Mouse (Mus musculus) urinary bladder, adult 18-20 months (tissue): ENCODE data around the gene Taf1a.

Experiments used
- DNase-seq, 2 experiments: peaks; one replicate each; pipeline ENCODE4 v3.0.0; 2022; ENCODE audit warnings: low spot score in 2 of 2, mixed read lengths in 2 of 2

Gene Taf1a

DNA sequence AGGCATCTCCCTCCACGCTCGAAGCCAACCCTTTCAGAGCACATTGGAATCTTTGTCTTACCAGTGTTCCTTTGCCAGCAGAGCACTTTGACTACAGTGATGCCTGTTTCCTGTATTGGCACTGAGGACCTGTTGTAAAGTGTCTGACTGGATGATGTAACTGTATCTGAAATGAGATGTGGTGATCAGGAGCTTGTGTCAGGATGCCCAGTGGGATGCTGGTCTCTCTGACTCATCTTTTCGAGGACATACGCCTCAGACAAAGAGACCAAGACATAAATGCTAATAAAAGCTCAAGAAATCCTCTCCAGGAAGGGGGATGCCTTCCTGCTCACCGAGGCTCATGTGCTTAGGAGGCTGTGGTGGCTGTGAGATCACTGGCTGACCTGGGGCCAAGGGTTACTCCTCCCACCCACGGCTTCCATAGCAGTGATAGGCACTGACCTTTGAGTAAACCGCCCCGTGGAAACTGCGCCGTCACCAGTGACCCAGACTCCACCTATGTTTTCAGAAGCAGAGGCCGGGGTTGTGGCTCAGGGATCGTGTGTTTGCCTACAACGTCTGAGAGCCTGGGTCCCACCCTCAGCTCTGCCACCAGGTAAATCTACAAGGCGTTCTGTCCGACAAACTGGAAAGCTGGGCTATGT lies 25.4 kb downstream of the Taf1a start:
- DNase-seq = no peak

DNA sequence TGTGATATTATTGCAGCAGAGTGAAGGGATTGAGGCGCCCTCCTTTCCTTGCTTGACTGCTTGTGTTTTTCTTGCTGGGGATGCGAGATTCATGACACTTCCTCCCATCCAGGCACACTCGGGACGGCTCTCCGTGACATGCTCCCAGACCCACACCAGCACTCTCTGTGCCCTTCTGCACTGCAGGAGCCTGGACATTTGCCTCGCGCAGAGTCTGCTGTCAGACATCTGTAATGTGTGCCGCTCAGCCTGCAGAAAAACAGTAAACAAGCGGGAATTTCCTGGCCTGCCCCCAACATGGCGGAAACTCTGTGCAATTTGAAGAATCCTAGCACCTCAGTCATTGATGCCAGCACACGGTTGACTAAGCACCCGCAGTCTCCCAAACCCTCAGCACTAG lies 29.1 kb downstream of the Taf1a start, which contains the start of gene Hhipl2:
Gene Hhipl2, plus strand, starts transcription at position 343 of the 400 bp plus-strand sequence.
- no peak for DNase-seq

DNA sequence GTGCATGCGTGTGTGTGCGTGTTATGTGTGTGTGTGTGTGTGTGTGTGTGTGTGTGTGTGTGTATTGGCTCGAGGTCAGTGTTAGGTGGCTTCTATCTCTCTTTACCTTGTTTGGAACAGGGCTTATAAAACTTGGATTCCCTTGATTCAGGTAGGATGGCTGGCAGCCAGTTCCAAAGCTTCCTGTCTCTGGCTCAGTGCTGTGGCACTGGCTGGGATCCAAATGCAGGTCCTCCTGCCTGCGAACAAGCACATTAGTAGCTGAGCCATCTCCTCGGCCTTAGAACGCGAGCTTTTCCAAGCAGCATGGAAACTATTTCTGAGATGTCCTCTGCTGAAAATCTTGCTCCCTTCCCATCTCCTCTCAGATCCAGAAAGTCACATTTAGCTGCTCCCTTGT lies 31.0 kb downstream of the Taf1a start:
- DNase-seq = no peak

DNA sequence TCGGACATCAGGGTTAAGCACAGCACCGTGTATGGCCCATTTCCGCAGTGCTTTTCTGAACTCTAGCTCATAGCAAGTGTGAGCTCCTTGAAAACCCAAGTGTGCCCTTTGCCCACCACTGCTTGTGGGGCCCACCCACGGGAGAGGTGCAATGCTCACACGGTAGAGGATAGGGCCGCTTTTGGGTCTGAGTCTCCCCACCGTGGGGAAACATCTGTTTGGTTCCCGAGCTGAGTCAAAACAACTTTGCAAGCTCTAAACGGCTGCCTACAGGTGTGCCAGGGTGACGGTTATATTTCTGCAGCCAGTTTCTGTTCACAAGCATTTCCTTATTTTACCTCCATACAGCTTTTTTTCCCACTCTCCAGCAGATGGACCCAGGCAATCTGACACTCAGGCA lies 31.5 kb downstream of the Taf1a start:
- no peak for DNase-seq

DNA sequence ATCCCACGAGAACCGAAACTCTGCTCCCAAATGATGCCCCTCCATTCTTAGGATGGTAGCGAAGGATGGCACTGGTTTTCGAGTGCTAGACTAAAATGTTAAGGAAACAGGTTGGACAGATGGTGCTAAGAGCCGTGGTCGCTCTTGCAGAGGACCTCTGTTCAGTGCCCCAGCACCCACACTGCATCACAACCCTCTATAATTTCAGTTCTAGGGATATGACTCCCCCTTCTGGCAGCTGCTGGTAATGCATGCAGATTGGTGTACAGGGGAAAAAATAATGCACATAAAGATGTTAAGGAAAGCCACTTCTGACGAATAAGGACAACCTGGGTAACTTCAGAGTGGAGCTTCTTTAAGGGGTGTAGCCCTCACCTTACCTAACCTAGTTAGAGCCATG lies 35.3 kb downstream of the Taf1a start:
- no peak for DNase-seq

DNA sequence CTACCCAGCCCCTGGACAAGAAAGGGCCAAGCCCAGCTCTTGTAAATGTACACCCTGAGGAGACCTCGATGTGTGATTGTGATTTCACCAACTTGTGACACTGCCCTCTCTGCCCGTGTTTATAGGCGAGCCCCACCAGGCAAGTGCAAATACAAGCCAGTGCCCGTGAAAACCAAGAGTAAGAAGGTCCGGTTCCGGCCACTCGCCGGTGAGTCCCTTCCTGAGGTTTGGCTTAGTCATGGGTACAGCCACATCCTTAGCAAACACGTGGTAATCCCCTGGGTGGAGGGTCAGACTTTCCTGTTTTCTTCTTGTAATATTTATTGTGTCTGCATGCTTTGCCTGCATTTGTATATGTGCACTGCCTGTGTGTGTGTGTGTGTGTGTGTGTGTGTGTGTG lies 46.1 kb downstream of the Taf1a start:
- no peak for DNase-seq

DNA sequence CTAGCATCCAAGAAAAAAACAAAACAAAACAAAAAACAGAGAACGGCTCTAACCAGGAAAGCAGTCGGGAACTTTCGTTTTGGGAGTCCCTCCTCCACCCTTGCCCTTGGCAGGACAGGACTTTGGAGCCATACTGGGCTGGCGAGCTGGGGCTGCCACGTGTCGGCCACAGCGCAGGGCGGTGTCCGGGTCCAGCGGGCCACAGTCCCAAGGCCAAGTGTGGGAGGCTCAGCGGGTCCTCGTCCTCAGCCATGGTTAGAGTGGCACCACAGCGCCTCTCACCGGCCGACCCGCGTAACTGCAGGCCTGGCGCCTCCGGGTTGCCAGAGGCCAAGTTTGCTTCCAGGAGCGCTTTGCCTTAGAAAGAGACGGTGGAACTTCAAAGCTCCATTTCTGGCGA lies 50.3 kb downstream of the Taf1a start:
- DNase-seq = peak; percentile 77 to 81

DNA sequence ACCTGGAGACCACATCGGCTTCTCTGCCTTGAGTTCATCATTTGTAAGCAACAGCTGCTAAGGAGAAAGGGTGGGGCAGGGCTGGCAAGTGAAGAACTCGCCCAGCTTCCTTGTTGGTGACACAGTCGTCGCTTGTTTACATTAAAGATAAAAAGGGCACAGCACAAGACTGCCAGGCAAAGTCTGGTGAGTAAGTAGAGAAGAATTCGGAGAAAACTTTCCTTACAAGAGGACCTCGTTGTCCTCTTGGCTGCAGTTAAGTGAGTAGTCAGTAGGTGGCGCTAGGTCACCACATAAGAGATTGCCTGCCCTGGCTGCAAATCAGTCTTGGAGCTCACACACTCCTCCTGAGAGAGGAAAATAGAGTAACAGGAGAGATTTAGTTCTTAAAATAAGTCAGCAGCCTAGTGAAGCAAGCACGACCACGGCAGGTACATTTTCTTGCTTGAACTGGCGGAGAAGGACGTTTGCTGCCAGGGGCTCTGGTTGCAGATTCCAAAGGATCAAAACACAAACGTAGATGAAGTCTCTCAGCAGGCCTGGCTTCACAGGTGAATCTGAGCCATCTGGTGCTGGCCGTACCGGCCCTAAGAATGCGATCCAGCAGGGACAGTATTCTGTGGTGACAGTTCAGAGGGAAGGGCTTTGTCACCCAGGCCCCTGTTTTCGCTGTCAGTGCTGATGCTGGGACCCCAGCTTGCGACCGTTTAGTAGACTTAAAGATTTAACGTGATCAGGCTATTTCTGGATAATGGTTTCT lies 53.4 kb downstream of the Taf1a start:
- peak; percentile 60 to 79 for DNase-seq

DNA sequence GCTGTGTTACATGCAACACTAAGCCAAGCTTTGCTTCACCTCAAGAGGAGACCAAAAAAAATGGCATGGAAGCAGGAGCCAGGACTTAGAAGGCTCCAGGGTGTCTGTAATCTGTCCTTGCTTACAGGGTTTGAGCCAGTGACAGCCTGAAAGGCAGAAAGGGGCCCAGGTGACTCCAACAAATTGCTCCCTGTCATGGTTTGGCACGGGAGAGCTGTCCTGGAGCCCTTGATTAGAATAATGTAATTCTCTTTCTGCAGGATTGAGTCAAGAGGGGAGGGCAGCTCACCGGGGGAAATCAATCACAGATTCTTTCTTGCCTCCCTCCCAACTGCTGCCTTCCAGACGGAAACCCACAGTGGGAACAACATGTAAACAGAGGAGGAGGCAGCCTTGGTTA lies 64.3 kb downstream of the Taf1a start:
- DNase-seq = no peak
